Mouse (Mus musculus) urinary bladder, adult 2 months (tissue): ENCODE data around the gene Taco1. TPM values are rescaled to one million over a fixed set of nuclear protein-coding genes. Genes with fewer than 3 reads are reported as not detected.
"Not testable (repeated sequence)": the region's sequence is repeated elsewhere in the genome, so short reads cannot be mapped to it uniquely, and the experiment has no call there.

Experiments used
- DNase-seq: peaks from one replicate; pipeline ENCODE4 v3.0.0; 2022; ENCODE audit warnings: low spot score
- polyA plus RNA-seq: library from polyadenylated mRNA; depleted of rRNA; stranded (reverse); fragments of >200 nt; gene quantifications from 2 replicates; pipeline ENCODE4 v1.2.3, GENCODE M21; 2012; rRNA removed

Gene Taco1
- polyA plus RNA-seq, result 11.3 and 13.1 TPM in 2 replicates

DNA sequence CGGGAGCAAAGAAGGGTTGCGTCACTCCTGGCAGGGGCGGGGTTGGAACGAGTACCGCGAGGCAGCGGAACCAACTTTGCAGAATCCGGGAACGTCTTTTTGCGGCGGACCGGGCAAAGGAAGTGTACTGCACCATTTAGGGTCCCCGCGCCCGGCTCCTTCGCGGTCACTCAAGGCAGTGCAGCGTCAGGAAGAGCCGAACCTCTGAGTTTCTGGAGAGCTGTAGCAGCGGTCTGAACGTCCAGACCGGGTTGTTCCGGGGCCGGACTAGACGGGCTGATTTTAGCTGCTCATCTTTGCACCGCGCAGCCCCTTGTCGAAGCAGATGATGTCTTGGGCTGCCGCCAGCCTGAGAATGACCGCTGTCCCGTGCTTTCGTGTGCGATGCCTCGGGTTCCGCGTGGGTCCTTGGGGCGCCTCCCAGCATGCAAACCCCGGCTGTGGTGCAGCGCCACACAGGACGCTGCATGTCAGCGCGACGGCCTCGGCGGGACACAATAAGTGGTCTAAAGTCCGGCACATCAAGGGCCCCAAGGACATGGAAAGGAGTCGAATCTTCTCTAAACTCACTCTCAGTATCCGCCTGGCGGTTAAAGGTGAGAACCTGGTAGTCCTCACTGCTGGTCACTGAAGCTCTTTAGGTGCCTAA is at the start of gene Taco1:
Gene Taco1 (plus strand): TSS at position 139 of the 649 bp plus-strand sequence.
- peak; percentile 88 for DNase-seq

DNA sequence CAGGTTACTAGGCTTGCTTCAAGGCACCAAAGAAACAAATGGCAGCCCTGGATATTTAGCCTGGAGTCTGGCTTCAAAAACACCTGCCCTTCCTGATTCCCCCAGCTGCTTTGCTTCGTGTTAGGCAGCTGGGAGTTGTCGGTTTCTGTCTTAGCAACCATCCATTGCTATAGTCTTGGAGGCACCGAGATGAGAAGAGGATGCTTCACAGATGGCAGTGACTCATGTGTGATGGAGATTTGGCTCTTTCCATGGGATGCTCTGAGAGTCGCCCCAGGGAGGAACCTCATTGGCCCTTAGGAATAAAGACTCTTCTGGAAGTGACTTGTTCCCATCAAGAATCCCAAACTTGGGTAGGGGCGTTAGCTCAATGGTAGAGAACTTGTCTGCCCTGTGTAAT is 49.4 kb upstream of the Taco1 start:
- no peak for DNase-seq

GRCm38 (mm10) chr11:106020051-106020763 is 45.7 kb upstream of the Taco1 start:
- DNase-seq, result no peak

GRCm38 (mm10) chr11:106025774-106026173 is 40.1 kb upstream of the Taco1 start:
- DNase-seq, result no peak

DNA sequence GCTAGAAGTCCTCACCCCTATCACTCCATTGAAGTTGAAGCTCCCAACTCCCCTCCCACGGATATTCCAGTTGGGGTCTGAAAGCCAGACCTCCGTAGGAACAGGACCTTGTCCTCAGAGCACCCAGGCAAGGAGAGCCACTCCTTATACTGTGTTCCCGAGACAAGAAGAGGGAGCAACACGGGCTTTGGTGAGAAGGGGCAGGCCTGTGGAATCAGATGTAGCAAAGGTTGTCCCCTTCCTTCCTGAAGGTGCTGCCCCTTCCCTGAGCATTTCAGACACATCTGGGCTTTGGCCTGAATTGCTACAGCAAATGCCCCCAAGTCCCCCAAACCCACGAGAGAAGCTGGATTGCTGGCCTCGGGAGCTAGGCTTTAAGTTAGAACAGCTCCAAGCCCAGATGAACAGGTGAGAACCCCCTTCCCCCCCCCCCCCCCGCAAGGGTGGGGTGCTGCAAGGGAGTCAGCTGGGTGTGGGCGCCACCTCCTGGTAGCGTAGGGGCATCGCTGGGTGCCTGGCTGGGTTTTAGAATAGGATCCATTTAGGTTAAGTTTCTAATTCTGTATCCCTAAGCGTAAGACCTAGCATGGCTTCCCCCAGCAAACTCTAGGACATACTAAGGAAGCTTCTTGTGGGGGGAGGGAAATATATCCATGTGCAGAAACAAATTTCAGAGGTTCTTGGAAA is 39.3 kb upstream of the Taco1 start:
- no peak for DNase-seq

- no peak for DNase-seq
Measured at GRCm38 (mm10) chr11:106027607-106028006, 38.3 kb upstream of the Taco1 start.

DNA sequence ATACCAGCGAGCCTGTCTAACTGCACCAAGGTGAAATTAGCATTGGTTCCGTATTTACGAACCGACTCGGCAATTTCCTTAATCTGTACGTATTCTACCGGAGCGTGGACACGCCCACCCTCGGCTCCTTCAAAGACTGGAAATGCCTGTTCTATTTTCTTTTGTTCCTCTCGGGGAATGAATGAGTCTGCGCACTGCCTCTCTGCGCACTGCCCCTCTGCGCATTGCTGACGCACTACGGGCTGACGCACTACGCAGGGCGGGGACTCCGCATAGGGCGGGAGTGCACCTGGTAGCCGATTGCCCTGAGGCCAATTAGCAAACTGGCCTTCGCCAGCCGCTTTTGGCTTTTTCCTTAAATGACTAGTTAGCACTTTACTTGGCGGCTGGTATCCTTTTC is 33.8 kb upstream of the Taco1 start:
- not testable (repeated sequence) for DNase-seq

DNA sequence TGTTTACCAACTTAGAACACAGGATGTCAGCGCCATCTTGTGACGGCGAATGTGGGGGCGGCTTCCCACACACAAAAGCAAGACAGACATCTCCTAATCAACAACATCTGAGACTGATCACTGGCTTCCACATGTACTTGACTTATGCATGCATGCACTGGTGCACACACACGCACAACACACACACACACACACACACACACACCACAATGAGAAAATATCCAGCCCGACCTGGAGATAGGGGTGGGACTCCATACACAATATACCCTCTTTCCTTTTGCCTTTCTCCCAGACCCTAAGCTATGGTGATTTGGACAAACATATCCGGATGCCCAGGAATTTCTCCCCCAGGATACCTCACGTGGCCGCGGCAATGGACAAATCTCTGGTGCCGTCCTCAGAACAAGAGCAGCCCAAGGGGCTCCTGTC is 32.4 kb upstream of the Taco1 start:
- no peak for DNase-seq

GRCm38 (mm10) chr11:106034986-106035385 is 30.9 kb upstream of the Taco1 start:
- no peak for DNase-seq

GRCm38 (mm10) chr11:106036548-106037417 is 29.1 kb upstream of the Taco1 start, which contains the start of gene Dcaf7:
TSS of gene Dcaf7 (plus strand) at chr11:106036872.
- DNase-seq, result peak; percentile 90

DNA sequence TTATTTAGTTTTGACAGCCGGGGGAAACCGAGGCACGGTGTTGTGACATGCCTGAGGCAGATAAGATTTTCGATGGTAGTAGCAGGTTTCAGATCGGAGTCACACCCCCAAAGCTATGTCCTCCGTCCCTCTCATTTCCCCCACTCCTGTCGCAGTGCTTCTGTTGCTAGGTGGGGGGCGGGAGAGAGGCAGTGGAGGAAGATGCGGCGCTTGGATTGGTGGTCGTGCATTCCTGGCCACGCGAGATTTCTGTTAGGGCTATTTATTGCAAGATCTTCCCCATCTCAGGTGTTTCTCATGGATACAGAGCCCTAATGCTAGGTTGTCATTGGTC is 28.5 kb upstream of the Taco1 start:
- no peak for DNase-seq

- DNase-seq, result no peak
Measured at GRCm38 (mm10) chr11:106044349-106044748, 21.5 kb upstream of the Taco1 start.

GRCm38 (mm10) chr11:106045256-106045655 is 20.6 kb upstream of the Taco1 start:
- no peak for DNase-seq

DNA sequence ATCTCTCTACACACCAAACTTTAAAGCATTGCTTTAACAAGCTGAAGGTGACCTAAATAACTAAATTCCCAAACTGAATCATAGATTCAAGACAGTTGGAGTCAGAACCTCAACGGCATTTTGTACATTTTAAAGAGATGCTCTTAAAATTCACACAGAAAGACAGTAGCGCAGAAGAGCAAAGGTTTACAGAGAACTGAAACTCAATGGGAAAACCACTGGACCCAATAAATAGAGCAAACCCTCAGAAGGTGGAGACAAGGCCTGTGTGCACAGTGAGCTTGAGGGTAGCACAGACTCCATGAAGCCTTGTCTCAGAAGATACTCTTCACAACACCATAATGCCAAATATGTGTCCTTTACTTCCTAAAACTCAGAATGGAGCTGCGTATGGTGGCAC is 20.1 kb upstream of the Taco1 start:
- DNase-seq, result no peak

DNA sequence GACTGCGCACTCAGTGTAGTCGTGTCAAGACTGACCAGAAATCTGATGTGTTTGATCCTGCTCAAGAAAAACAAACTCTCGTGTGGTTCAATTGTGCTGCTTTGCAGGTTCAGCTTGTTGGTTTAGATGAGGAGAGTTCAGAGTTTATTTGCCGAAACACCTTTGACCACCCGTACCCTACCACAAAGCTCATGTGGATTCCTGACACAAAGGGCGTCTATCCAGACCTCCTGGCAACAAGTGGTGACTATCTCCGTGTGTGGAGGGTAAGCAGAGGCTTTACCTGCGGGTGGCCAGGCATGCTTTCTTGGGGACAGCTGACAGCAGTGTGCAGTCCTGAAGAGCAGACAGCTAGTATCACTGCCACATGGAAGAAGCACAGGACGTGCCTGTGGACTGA is 19.3 kb upstream of the Taco1 start:
- DNase-seq, result no peak

GRCm38 (mm10) chr11:106053921-106054320 is 11.9 kb upstream of the Taco1 start:
- DNase-seq, result no peak

DNA sequence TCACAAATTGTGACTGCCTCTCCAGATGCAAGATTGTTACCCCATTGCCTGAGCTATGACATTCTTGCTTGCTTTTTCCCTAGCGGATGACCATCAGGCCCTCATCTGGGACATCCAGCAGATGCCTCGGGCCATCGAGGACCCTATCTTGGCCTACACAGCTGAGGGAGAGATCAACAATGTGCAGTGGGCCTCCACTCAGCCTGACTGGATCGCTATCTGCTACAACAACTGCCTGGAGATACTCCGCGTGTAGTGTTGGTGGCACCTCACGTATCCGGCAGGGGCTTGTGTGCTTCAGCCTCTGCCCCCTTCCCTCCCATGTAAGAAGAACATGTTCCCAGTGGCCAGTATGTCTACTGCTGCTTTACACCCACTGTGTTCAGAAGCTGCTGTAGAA is 11.3 kb upstream of the Taco1 start:
- no peak for DNase-seq

GRCm38 (mm10) chr11:106055341-106055740 is 10.5 kb upstream of the Taco1 start:
- DNase-seq, result no peak

- no peak for DNase-seq
Measured at GRCm38 (mm10) chr11:106056819-106057491, 8.9 kb upstream of the Taco1 start.

GRCm38 (mm10) chr11:106058020-106058419 is 7.8 kb upstream of the Taco1 start:
- DNase-seq, result no peak

DNA sequence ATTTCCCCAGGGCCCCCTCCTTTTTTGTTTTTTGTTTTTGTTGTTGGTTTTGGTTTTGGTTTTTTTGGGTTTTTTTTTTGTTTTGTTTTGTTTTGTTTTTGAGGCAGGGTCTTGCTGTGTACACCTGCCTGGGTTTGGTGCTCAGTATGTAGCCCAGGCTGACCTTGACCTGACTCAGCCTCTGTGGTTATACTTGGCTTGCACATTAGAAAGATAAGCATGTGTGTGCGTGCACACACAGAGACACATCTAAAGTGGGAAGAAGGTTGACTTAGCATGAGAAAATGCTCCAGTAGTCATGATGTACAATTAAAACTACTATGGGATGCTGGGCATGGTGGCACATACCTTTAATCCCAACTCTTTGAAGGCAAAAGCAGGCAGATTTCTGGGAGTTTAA is 5.3 kb upstream of the Taco1 start:
- DNase-seq, result no peak
